8 mouse cellular contexts compared by ENCODE assay signal in the genomic region with DNA sequence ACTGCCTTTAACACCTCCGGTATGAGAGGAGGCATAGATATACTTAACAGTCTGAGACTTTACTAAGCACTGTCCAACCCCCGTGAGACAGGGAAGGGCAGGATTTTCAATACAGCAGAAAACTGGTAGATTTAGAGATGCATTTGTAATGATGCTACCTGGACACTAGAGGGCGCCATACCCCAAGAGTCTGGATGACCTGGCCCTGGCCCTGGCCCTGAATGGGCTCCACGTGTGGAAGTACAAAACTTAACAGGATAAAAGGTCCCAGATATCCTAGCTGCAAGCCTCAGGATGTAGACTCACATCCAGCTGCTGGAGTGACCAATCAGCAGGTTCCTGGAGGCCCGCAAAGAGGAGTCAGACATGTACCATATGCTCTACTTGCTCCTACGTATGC.
DNase-seq lines count a peak whose midpoint lies in the region; ATAC-seq and TF ChIP-seq lines count a peak whose summit lies in the region.

No protein-coding gene starts in this region.

- TF ChIP-seq POLR2A in MEL (IDR thresholded peaks at IDR 0.05; ENCODE audit: control insufficient read depth in 1 of 2, insufficient read depth in 1 of 2, low read depth in 1 of 2, low read length in 2 of 2, poor library complexity in 1 of 2), result no peak

- H3K4me2 ChIP-seq in hindbrain, embryonic 13.5 days, result no peak overlapping the region
- no peak overlapping the region for H3K4me2 ChIP-seq in midbrain, embryonic 15.5 days

- H3K9me3 ChIP-seq in hindbrain, embryonic 10.5 days, result no peaks in the 10 kb centered on the region
- H3K9me3 ChIP-seq in hindbrain, embryonic 13.5 days, result no peaks in the 10 kb centered on the region
- H3K9me3 ChIP-seq in MEL (replicated peaks; ENCODE audit: insufficient read depth, low read length), result no peaks in the 10 kb centered on the region
- no peaks in the 10 kb centered on the region for H3K9me3 ChIP-seq in embryonic facial prominence, embryonic 10.5 days
- H3K9me3 ChIP-seq in midbrain, embryonic 15.5 days, result no peaks in the 10 kb centered on the region

- H3K79me2 ChIP-seq in MEL (ENCODE audit: control insufficient read depth, insufficient read depth, low read length, poor library complexity), result no peaks in the 10 kb centered on the region; the same call in 1 of the 2 replicates

- no peak overlapping the region for H3K4me3 ChIP-seq in hindbrain, embryonic 10.5 days
- no peak overlapping the region for H3K4me3 ChIP-seq in hindbrain, embryonic 13.5 days
- H3K4me3 ChIP-seq in MEL (ENCODE audit: control insufficient read depth in 1 of 2, insufficient read depth in 1 of 2, low read depth in 2 of 2, low read length in 2 of 2), result no peak overlapping the region
- H3K4me3 ChIP-seq in embryonic facial prominence, embryonic 10.5 days, result no peak overlapping the region
- H3K4me3 ChIP-seq in midbrain, embryonic 15.5 days, result no peak overlapping the region

- H3K9ac ChIP-seq in hindbrain, embryonic 13.5 days, result no peak overlapping the region
- no peak overlapping the region for H3K9ac ChIP-seq in MEL (ENCODE audit: control insufficient read depth, low read depth, low read length, poor library complexity, severe bottlenecking)
- H3K9ac ChIP-seq in midbrain, embryonic 15.5 days, result no peak overlapping the region

- TF ChIP-seq EP300 in MEL (IDR thresholded peaks at IDR 0.05; ENCODE audit: low read depth in 1 of 2, low read length in 2 of 2), result no peak

- DNase-seq in hindbrain, embryonic 10.5 days (ENCODE audit: low spot score), result no peak
- peak; percentile 13 for DNase-seq in 416B (ENCODE audit: low read depth)
- peak; percentile 73 for DNase-seq in MEL (ENCODE audit: low read depth, low spot score)
- peak; percentile 69 for DNase-seq in embryonic facial prominence, embryonic 10.5 days (ENCODE audit: low spot score)
- DNase-seq in retina, embryonic 14.5 days (ENCODE audit: low spot score), result peak; percentile 57
- no peak for DNase-seq in right cerebral cortex, postnatal 14 days

- 0 out of 2 replicates have a peak overlapping the region, but pooled peaks have one; percentile 66 for H3K27ac ChIP-seq in hindbrain, embryonic 10.5 days
- H3K27ac ChIP-seq in hindbrain, embryonic 13.5 days, result no peak overlapping the region
- no peak overlapping the region for H3K27ac ChIP-seq in MEL (ENCODE audit: control insufficient read depth, low read depth, low read length)
- H3K27ac ChIP-seq in embryonic facial prominence, embryonic 10.5 days (replicated peaks), result no peak overlapping the region
- no peak overlapping the region for H3K27ac ChIP-seq in midbrain, embryonic 15.5 days

- no peaks in the 10 kb centered on the region for H3K27me3 ChIP-seq in hindbrain, embryonic 10.5 days (ENCODE audit: insufficient read depth, poor library complexity, severe bottlenecking)
- H3K27me3 ChIP-seq in hindbrain, embryonic 13.5 days, result 0 out of 2 replicates have a peak, but pooled peaks cover 2% of the 10 kb centered on the region
- H3K27me3 ChIP-seq in MEL (ENCODE audit: control insufficient read depth in 1 of 2, insufficient read depth in 2 of 2, low read length in 2 of 2), result no peaks in the 10 kb centered on the region
- H3K27me3 ChIP-seq in embryonic facial prominence, embryonic 10.5 days (replicated peaks; ENCODE audit: low read depth, poor library complexity, severe bottlenecking), result peaks cover 8% of the 10 kb centered on the region; the same call in 1 of the 2 replicates
- no peaks in the 10 kb centered on the region for H3K27me3 ChIP-seq in midbrain, embryonic 15.5 days (replicated peaks)

- 42% methylated on average over 6 of the region's 6 CpGs for WGBS in hindbrain, embryonic 10.5 days
- 36% methylated on average over 6 of the region's 6 CpGs for WGBS in hindbrain, embryonic 13.5 days
- 34% methylated on average over 6 of the region's 6 CpGs for WGBS in embryonic facial prominence, embryonic 10.5 days
- 34% methylated on average over 6 of the region's 6 CpGs for WGBS in midbrain, embryonic 15.5 days

- H3K4me1 ChIP-seq in hindbrain, embryonic 10.5 days (replicated peaks), result peaks cover 74% of the 10 kb centered on the region
- peaks cover 68% of the 10 kb centered on the region for H3K4me1 ChIP-seq in hindbrain, embryonic 13.5 days (replicated peaks)
- peaks cover 0 to 5% of the 10 kb centered on the region in 2 experiments; a peak in 1 of 4 replicates for H3K4me1 ChIP-seq in MEL (ENCODE audit: control insufficient read depth in 1 of 2, insufficient read depth in 2 of 2, low read length in 2 of 2)
- H3K4me1 ChIP-seq in embryonic facial prominence, embryonic 10.5 days, result peaks cover 78% of the 10 kb centered on the region
- H3K4me1 ChIP-seq in midbrain, embryonic 15.5 days, result peaks cover 20% of the 10 kb centered on the region

- no peaks in the 10 kb centered on the region for H3K36me3 ChIP-seq in hindbrain, embryonic 10.5 days
- H3K36me3 ChIP-seq in hindbrain, embryonic 13.5 days, result no peaks in the 10 kb centered on the region
- H3K36me3 ChIP-seq in MEL (ENCODE audit: control insufficient read depth in 1 of 2, insufficient read depth in 2 of 2, low read length in 2 of 2), result peaks cover 0 to 6% of the 10 kb centered on the region in 2 experiments; a peak in 2 of 4 replicates
- no peaks in the 10 kb centered on the region for H3K36me3 ChIP-seq in embryonic facial prominence, embryonic 10.5 days (replicated peaks)
- no peaks in the 10 kb centered on the region for H3K36me3 ChIP-seq in midbrain, embryonic 15.5 days (replicated peaks)

- no peak for ATAC-seq in hindbrain, embryonic 13.5 days (ENCODE audit: low FRiP score)
- ATAC-seq in midbrain, embryonic 15.5 days (replicated peaks), result no peak

- TF ChIP-seq RAD21 in MEL (IDR thresholded peaks at IDR 0.05; ENCODE audit: low read depth, low read length), result peak; percentile 83

- TF ChIP-seq CTCF in MEL (IDR thresholded peaks at IDR 0.05 in 2 of 3, conservative IDR thresholded peaks at IDR 0.05 in 1 of 3; ENCODE audit: control insufficient read depth in 1 of 3, insufficient read depth in 1 of 3, low read depth in 2 of 3, low read length in 3 of 3, poor library complexity in 1 of 3, severe bottlenecking in 1 of 3), result peak; percentile 83 to 86 (median 85)

TF ChIP-seq in MEL, 35 proteins besides CTCF, POLR2A, EP300 and RAD21:
- TF ChIP-seq TCF12 (IDR thresholded peaks at IDR 0.05; ENCODE audit: low read depth, low read length) (no peak), POLR2AphosphoS2 (IDR thresholded peaks at IDR 0.05; ENCODE audit: low read length) (no peak), GABPA (IDR thresholded peaks at IDR 0.05; ENCODE audit: low read depth, low read length) (no peak), MAZ (IDR thresholded peaks at IDR 0.05; ENCODE audit: low read depth, low read length) (no peak), MAX (IDR thresholded peaks at IDR 0.05; ENCODE audit: low read length) (no peak), RCOR1 (IDR thresholded peaks at IDR 0.05; ENCODE audit: low read depth, low read length) (0 out of 2 replicates have a peak, but pooled peaks have one; percentile 34), TBP (IDR thresholded peaks at IDR 0.05; ENCODE audit: low read depth, low read length) (no peak), MYB (IDR thresholded peaks at IDR 0.05; ENCODE audit: low read depth, low read length) (no peak), USF2 (IDR thresholded peaks at IDR 0.05; ENCODE audit: borderline replicate concordance in 1 of 2, insufficient read depth in 1 of 2, low read depth in 1 of 2, low read length in 2 of 2) (no peak), JUND (IDR thresholded peaks at IDR 0.05; ENCODE audit: low read depth, low read length) (no peak), MYC (IDR thresholded peaks at IDR 0.05; ENCODE audit: low read depth, low read length) (no peak), SMC3 (IDR thresholded peaks at IDR 0.05; ENCODE audit: low read depth, low read length) (peak; percentile 62), ZNF384 (IDR thresholded peaks at IDR 0.05; ENCODE audit: low read depth, low read length) (no peak), CHD1 (IDR thresholded peaks at IDR 0.05; ENCODE audit: low read depth, low read length) (no peak), NELFE (IDR thresholded peaks at IDR 0.05; ENCODE audit: low read depth, low read length) (no peak), KAT2A (conservative IDR thresholded peaks at IDR 0.05; ENCODE audit: low read depth, low read length) (no peak), SIN3A (IDR thresholded peaks at IDR 0.05; ENCODE audit: low read length) (no peak; the same call in 1 of the 2 replicates), CHD2 (IDR thresholded peaks at IDR 0.05; ENCODE audit: low read length) (no peak), ZC3H11A (IDR thresholded peaks at IDR 0.05; ENCODE audit: low read depth, low read length) (peak; percentile 47), NRF1 (IDR thresholded peaks at IDR 0.05; ENCODE audit: insufficient read depth, low read depth, low read length, poor library complexity, severe bottlenecking) (no peak), ZMIZ1 (IDR thresholded peaks at IDR 0.05; ENCODE audit: low read depth, low read length) (no peak), ELF1 (IDR thresholded peaks at IDR 0.05; ENCODE audit: low read depth, low read length) (no peak), MEF2A (IDR thresholded peaks at IDR 0.05; ENCODE audit: extremely low read depth, insufficient replicate concordance, low read depth, low read length, poor library complexity, severe bottlenecking) (no peak), ZKSCAN1 (IDR thresholded peaks at IDR 0.05; ENCODE audit: low read depth, low read length) (no peak)

Comparison
In these comparisons a context has a peak if more than half of its experiments do, and no peak if none do; other contexts are left out.
1. DNase-seq: peak in 416B (single experiment), MEL (single experiment), embryonic facial prominence, embryonic 10.5 days (single experiment) and retina, embryonic 14.5 days (single experiment); none in hindbrain, embryonic 10.5 days (single experiment) and right cerebral cortex, postnatal 14 days (single experiment).